Mouse (Mus musculus): Measurements from ENCODE around the gene Abraxas1. TPM values are rescaled to one million over a fixed set of nuclear protein-coding genes. Genes with fewer than 3 reads are reported as not detected.

Gene Abraxas1
- total and polyA plus RNA-seq, 3 experiments, result 6.9 to 9.0 (median 8.3) TPM

DNA sequence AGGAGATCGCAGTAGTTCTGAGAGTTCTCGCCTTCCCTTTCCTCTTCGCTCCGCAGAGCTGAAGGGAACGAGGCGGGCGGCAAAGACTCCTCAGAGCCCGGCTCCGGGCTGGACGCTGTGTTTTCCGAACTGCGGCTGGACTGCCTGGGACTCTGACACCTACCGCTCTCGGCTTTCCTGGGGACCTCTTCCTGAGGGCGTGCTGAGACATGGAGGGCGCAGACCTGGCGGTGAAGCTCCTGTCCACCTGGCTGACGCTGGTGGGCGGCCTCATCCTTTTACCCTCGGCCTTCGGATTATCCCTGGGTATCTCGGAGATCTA lies 25.8 kb upstream of the Abraxas1 start:
- peak overlapping the region; percentile 80 for H3K27ac ChIP-seq
- DNase-seq, result no peak
- peak overlapping the region; percentile 85 for H3K9ac ChIP-seq (ENCODE audit: low read depth, low read length)
- WGBS, result under 1% methylated on average over 22 of the region's 22 CpGs
- H3K4me1 ChIP-seq (ENCODE audit: control insufficient read depth, insufficient read depth, low read length), result peaks cover 3% of the 10 kb centered on the region; the same call in 1 of the 2 replicates
- H3K36me3 ChIP-seq (ENCODE audit: control insufficient read depth, insufficient read depth, low read length), result no peaks in the 10 kb centered on the region
- H3K27me3 ChIP-seq (ENCODE audit: control insufficient read depth, insufficient read depth, low read length), result no peaks in the 10 kb centered on the region
- peak overlapping the region; percentile 80 for H3K4me3 ChIP-seq
- TF ChIP-seq CTCF (IDR thresholded peaks at IDR 0.05) (no peak), POLR2A (IDR thresholded peaks at IDR 0.05; ENCODE audit: insufficient read depth, low read depth, low read length) (no peak), EP300 (IDR thresholded peaks at IDR 0.05; ENCODE audit: insufficient read depth, low read depth, low read length) (no peak)
- intact Hi-C loops (cut with DNase I), result loop anchor here (1.0 to 2.0 kb wide), 2 partner anchors 16 to 48 kb away; partner anchors contain the start of genes Helq and Mrps18c
- H3K79me2 ChIP-seq (replicated peaks; ENCODE audit: control insufficient read depth, insufficient read depth, low read length), result peaks cover 2% of the 10 kb centered on the region; the same call in 1 of the 2 replicates

GRCm38 (mm10) chr5:100845848-100846598 lies 25.3 kb upstream of the Abraxas1 start:
- peak overlapping the region; percentile 80 for H3K27ac ChIP-seq
- H3K79me2 ChIP-seq (replicated peaks; ENCODE audit: control insufficient read depth, insufficient read depth, low read length), result peaks cover 2% of the 10 kb centered on the region; the same call in 1 of the 2 replicates
- H3K4me1 ChIP-seq (ENCODE audit: control insufficient read depth, insufficient read depth, low read length), result peaks cover 3% of the 10 kb centered on the region; the same call in 1 of the 2 replicates
- peak overlapping the region; percentile 85 for H3K9ac ChIP-seq (ENCODE audit: low read depth, low read length)
- intact Hi-C loops (cut with DNase I), result loop anchor here (1.0 to 2.0 kb wide), 2 partner anchors 16 to 47 kb away; partner anchors contain the start of genes Helq and Mrps18c
- WGBS, result under 1% methylated on average over 51 of the region's 52 CpGs
- no peaks in the 10 kb centered on the region for H3K27me3 ChIP-seq (ENCODE audit: control insufficient read depth, insufficient read depth, low read length)
- no peaks in the 10 kb centered on the region for H3K36me3 ChIP-seq (ENCODE audit: control insufficient read depth, insufficient read depth, low read length)
- peak overlapping the region; percentile 80 for H3K4me3 ChIP-seq
- peak; percentile 87 to 88 for DNase-seq
- no peak for TF ChIP-seq CTCF (IDR thresholded peaks at IDR 0.05)
- peak; percentile 31; the same call in 1 of the 2 replicates for TF ChIP-seq POLR2A (IDR thresholded peaks at IDR 0.05; ENCODE audit: insufficient read depth, low read depth, low read length)

DNA sequence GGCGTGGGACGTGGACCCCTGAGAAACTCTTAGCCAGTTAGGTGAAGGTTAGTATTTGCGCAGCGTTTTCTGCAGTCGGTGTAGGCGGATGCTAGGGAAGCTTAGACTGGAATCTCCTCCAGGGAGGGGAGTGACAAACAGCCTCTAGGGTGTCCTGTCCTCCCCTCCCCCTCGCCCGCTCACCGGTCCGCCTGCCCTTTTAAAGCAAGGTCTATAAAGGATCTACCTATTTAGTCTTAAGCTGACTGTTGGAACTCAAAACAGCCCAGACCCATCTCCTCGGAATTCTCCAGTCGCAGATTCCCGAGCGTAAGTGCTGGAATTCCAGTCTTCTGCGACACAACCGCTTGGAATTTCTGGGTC lies 24.7 kb upstream of the Abraxas1 start, which contains the start of gene Gpat3:
Gene Gpat3 (plus strand): TSS at position 229 of the 363 bp plus-strand sequence.
- Histone ChIP-seq H3K36me3 (ENCODE audit: control insufficient read depth, insufficient read depth, low read length) (no peaks in the 10 kb centered on the region), H3K27ac (peak within 1 kb of the TSS; percentile 80), H3K27me3 (ENCODE audit: control insufficient read depth, insufficient read depth, low read length) (no peaks in the 10 kb centered on the region), H3K4me3 (peak within 1 kb of the TSS; percentile 80), H3K79me2 (replicated peaks; ENCODE audit: control insufficient read depth, insufficient read depth, low read length) (no peaks in the 10 kb centered on the region), H3K4me1 (ENCODE audit: control insufficient read depth, insufficient read depth, low read length) (peaks cover 3% of the 10 kb centered on the region; the same call in 1 of the 2 replicates), H3K9ac (ENCODE audit: low read depth, low read length) (peak within 1 kb of the TSS; percentile 85)
- TF ChIP-seq POLR2A (IDR thresholded peaks at IDR 0.05; ENCODE audit: insufficient read depth, low read depth, low read length) (no peak), EP300 (IDR thresholded peaks at IDR 0.05; ENCODE audit: insufficient read depth, low read depth, low read length) (no peak), CTCF (IDR thresholded peaks at IDR 0.05) (no peak)
- intact Hi-C loops (cut with DNase I), result no loop called here
- DNase-seq, result peak; percentile 50 to 62
- under 1% methylated on average over 16 of the region's 16 CpGs for WGBS

- H3K4me3 ChIP-seq, result no peak overlapping the region
- no peaks in the 10 kb centered on the region for H3K36me3 ChIP-seq (ENCODE audit: control insufficient read depth, insufficient read depth, low read length)
- DNase-seq, result no peak
- H3K27ac ChIP-seq, result no peak overlapping the region
- intact Hi-C loops (cut with DNase I), result no loop called here
- no peak overlapping the region for H3K9ac ChIP-seq (ENCODE audit: low read depth, low read length)
- TF ChIP-seq POLR2A (IDR thresholded peaks at IDR 0.05; ENCODE audit: insufficient read depth, low read depth, low read length) (no peak), EP300 (IDR thresholded peaks at IDR 0.05; ENCODE audit: insufficient read depth, low read depth, low read length) (no peak), CTCF (IDR thresholded peaks at IDR 0.05) (no peak)
- no peaks in the 10 kb centered on the region; the same call in 1 of the 2 replicates for H3K79me2 ChIP-seq (replicated peaks; ENCODE audit: control insufficient read depth, insufficient read depth, low read length)
- no peaks in the 10 kb centered on the region for H3K27me3 ChIP-seq (ENCODE audit: control insufficient read depth, insufficient read depth, low read length)
- H3K4me1 ChIP-seq (ENCODE audit: control insufficient read depth, insufficient read depth, low read length), result peaks cover 3% of the 10 kb centered on the region; the same call in 1 of the 2 replicates
- WGBS, result 61% methylated on average over 3 of the region's 3 CpGs
Measured at GRCm38 (mm10) chr5:100844485-100844884, 23.7 kb upstream of the Abraxas1 start.

- no peak overlapping the region for H3K9ac ChIP-seq (ENCODE audit: low read depth, low read length)
- H3K79me2 ChIP-seq (replicated peaks; ENCODE audit: control insufficient read depth, insufficient read depth, low read length), result no peaks in the 10 kb centered on the region; the same call in 1 of the 2 replicates
- DNase-seq, result peak; percentile 31 to 78
- peaks cover 2% of the 10 kb centered on the region for H3K4me1 ChIP-seq (ENCODE audit: control insufficient read depth, insufficient read depth, low read length)
- 21% methylated on average over 7 of the region's 7 CpGs for WGBS
- H3K4me3 ChIP-seq, result no peak overlapping the region
- no peaks in the 10 kb centered on the region for H3K36me3 ChIP-seq (ENCODE audit: control insufficient read depth, insufficient read depth, low read length)
- TF ChIP-seq CTCF (IDR thresholded peaks at IDR 0.05) (no peak), EP300 (IDR thresholded peaks at IDR 0.05; ENCODE audit: insufficient read depth, low read depth, low read length) (peak; percentile 97), POLR2A (IDR thresholded peaks at IDR 0.05; ENCODE audit: insufficient read depth, low read depth, low read length) (no peak)
- intact Hi-C loops (cut with DNase I), result no loop called here
- H3K27me3 ChIP-seq (ENCODE audit: control insufficient read depth, insufficient read depth, low read length), result no peaks in the 10 kb centered on the region
- no peak overlapping the region; the same call in 1 of the 2 replicates for H3K27ac ChIP-seq
Measured at GRCm38 (mm10) chr5:100837907-100838306, 17.1 kb upstream of the Abraxas1 start.
